Mouse (Mus musculus): ENCODE results near the gene Prl2c2. TPM values are rescaled to one million over a fixed set of nuclear protein-coding genes. Genes with fewer than 3 reads are reported as not detected.
"Not testable (repeated sequence)": the region's sequence is repeated elsewhere in the genome, so short reads cannot be mapped to it uniquely, and the experiment has no call there.

Prl2c2 gene
- not detected in 2 replicates for polyA plus RNA-seq (2014; fragmentation: Nextera tagmentation; extraction: Ambion mirVana)

GRCm38 (mm10) chr13:13005283-13005682, at the start of gene Prl2c2:
TSS of gene Prl2c2 (minus strand) at chr13:13005383.
- not testable (repeated sequence) for H3K9me3 ChIP-seq (ENCODE audit: control insufficient read depth, low read length); H3K27ac ChIP-seq (ENCODE audit: low read depth); H3K4me2 ChIP-seq (ENCODE audit: low read length); H3K4me1 ChIP-seq (replicated peaks; ENCODE audit: control insufficient read depth, insufficient read depth, low read length); H3K36me3 ChIP-seq (ENCODE audit: control insufficient read depth, insufficient read depth, low read length); H3K9ac ChIP-seq (ENCODE audit: low read length); DNase-seq (ENCODE audit: low spot score); H3K4me3 ChIP-seq (ENCODE audit: low read depth, low read length); ATAC-seq (replicated peaks; ENCODE audit: low FRiP score, low TSS enrichment, low read depth); H3K27me3 ChIP-seq (replicated peaks; ENCODE audit: control insufficient read depth, insufficient read depth, low read length)
- WGBS: 68% methylated on average over 2 of the region's 2 CpGs

- H3K4me3 ChIP-seq (ENCODE audit: low read depth, low read length); H3K36me3 ChIP-seq (ENCODE audit: control insufficient read depth, insufficient read depth, low read length); H3K9ac ChIP-seq (ENCODE audit: low read length); H3K4me1 ChIP-seq (replicated peaks; ENCODE audit: control insufficient read depth, insufficient read depth, low read length); H3K4me2 ChIP-seq (ENCODE audit: low read length); H3K9me3 ChIP-seq (ENCODE audit: control insufficient read depth, low read length); H3K27ac ChIP-seq (ENCODE audit: low read depth); DNase-seq (ENCODE audit: low spot score); ATAC-seq (replicated peaks; ENCODE audit: low FRiP score, low TSS enrichment, low read depth); H3K27me3 ChIP-seq (replicated peaks; ENCODE audit: control insufficient read depth, insufficient read depth, low read length): not testable (repeated sequence)
- WGBS: 73% methylated on average over 3 of the region's 3 CpGs
Measured at GRCm38 (mm10) chr13:13025872-13026271, 20.7 kb upstream of the Prl2c2 start.

GRCm38 (mm10) chr13:13013993-13014549, 8.9 kb upstream of the Prl2c2 start:
- H3K4me3 ChIP-seq (ENCODE audit: low read depth, low read length); H3K9me3 ChIP-seq (ENCODE audit: control insufficient read depth, low read length); H3K27ac ChIP-seq (ENCODE audit: low read depth); H3K27me3 ChIP-seq (replicated peaks; ENCODE audit: control insufficient read depth, insufficient read depth, low read length); H3K4me2 ChIP-seq (ENCODE audit: low read length); H3K9ac ChIP-seq (ENCODE audit: low read length); DNase-seq (ENCODE audit: low spot score); H3K36me3 ChIP-seq (ENCODE audit: control insufficient read depth, insufficient read depth, low read length); ATAC-seq (replicated peaks; ENCODE audit: low FRiP score, low TSS enrichment, low read depth); H3K4me1 ChIP-seq (replicated peaks; ENCODE audit: control insufficient read depth, insufficient read depth, low read length): not testable (repeated sequence)
- 75% methylated on average over 2 of the region's 2 CpGs for WGBS

Other genes with a start within 250 kb of the Prl2c2 start
- 0.85 TPM in 1 of 2 replicates, not detected in the other for gene Prl2c3, start 205.3 kb downstream of the Prl2c2 start, polyA plus RNA-seq (2014; fragmentation: Nextera tagmentation; extraction: Ambion mirVana)
- not detected in 2 replicates for gene Prl2c5, start 177.3 kb upstream of the Prl2c2 start, polyA plus RNA-seq (2014; fragmentation: Nextera tagmentation; extraction: Ambion mirVana)